Mouse (Mus musculus) left cerebral cortex, postnatal 36 days (tissue): ENCODE data around the gene Lrp8. TPM values are rescaled to one million over a fixed set of nuclear protein-coding genes. Genes with fewer than 3 reads are reported as not detected.

Source experiments
- DNase-seq, 2 experiments: peaks; one replicate each; pipeline ENCODE4 v3.0.0; 2021 to 2022; ENCODE audit warnings: low spot score in 2 of 2, mixed read lengths in 1 of 2
- intact Hi-C: fragments of 180-260 bp; cut with DNase I; formaldehyde crosslinking; loops from one replicate; pipeline ENCODE4 v1.15.1; 2025
- total RNA-seq, 2 experiments: library from RNA; stranded (reverse); gene quantifications; 2 replicates each; pipeline ENCODE4 v1.2.3; 2021

Lrp8 gene
- total RNA-seq, 2 experiments from 2014 or later = 74.7 to 112 TPM

DNA sequence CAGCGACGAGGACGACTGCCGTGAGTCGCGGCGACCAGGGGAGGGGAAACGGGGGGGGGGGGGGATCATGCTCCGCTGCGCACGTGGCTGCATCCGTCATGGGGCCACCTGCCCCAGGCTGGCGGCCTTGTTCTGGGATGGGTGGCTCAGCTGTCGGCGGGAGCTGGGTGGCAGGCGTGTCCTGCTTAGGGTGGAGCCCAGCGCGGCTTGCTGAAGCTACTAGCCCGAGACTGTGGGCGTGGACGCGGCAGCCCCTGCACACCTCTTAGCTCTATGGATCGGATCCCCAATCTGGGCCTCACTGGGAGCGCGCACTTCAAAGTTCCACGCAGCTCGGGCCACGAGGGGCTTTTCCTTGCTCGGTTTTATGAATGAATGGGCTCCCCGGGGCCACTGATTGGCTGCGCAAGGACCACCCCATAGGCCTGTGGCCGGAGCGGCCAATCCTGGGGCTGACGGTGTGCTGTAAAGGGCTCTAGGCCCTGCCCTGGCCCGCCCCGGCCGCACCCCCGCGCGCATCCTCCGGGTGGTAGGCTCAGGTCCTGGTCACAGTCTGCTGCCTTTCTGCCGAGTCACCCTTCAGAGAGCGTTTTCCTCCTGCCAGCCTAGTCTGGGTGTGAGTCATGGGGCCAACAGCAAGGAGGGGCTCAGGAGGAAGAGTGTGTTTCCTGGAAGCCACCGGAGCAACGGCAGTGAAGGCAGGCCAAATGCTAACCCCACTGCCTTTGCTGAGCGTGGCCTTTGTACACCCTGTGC is 1.5 kb downstream of the Lrp8 start:
- intact Hi-C loops = loop anchor here (2.0 to 5.0 kb wide), 3 partner anchors 19 to 66 kb away; no protein-coding TSS in a partner anchor
- peak; percentile 69 to 77 for DNase-seq

DNA sequence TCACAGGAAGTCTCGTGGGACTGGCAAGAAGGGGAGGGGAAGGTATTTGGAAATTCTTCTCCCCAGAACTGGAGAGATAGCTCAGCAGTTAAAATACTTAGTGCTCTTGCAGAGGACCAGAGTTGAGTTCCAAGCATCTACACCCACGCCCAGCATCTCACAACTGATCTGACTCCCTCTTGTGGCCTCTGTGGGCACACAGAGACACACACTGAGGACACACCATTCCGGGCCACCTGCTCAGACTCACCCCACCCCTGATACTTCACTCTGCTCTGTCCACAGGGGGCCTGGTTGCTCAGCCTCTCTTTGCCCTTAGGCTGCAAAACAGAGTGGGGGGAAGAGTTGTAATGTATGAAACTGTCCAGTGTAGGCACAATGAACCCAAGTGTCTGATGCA is 3.4 kb downstream of the Lrp8 start:
- intact Hi-C loops = no loop called here

DNA sequence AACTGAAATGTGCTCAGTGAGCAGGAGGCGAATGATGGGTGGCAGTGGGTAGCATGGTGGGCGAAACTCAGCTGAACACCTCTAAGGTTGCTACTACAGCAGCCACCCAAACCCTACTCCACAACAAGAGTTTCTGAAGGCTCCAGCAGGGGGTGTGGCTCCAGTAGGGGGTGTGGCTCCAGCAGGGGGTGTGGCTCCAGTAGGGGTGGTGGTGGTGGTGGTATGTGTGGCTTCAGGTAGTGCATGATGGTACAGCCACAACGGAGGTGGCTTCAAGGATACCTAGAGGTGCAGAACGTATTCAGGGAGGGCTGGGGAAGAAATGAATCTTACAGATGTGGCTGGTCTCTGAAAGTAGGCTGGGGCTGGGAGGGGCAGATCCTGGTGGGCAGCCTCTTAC is 5.7 kb downstream of the Lrp8 start:
- intact Hi-C loops = no loop called here
- no peak for DNase-seq

More for the DNA sequence above, 3.4 kb downstream of the Lrp8 start:
- DNase-seq = no peak

DNA sequence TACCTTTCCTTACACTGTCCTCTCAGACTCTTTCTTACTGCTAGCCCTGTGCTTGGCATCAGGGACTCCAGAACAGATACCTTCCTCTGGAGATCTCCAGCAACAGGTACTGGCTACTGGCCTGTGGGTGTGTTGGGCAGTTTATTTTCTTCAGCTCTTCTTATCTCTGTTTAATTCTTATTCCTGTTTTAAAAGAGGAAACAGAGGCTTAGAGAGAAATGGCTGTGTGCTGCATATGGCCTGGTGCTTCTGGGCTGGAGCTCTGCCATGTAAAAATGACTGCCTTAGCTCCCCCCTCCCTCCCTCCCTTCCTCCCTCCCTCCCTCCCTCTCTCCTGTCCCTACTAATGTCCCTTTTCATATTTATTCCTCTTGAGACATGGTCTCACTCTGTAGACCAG is 6.6 kb downstream of the Lrp8 start:
- no peak for DNase-seq
- intact Hi-C loops = no loop called here

- DNase-seq = no peak
- intact Hi-C loops = no loop called here
These were observed 8.9 kb downstream of the Lrp8 start for GRCm38 (mm10) chr4:107811006-107811405.

DNA sequence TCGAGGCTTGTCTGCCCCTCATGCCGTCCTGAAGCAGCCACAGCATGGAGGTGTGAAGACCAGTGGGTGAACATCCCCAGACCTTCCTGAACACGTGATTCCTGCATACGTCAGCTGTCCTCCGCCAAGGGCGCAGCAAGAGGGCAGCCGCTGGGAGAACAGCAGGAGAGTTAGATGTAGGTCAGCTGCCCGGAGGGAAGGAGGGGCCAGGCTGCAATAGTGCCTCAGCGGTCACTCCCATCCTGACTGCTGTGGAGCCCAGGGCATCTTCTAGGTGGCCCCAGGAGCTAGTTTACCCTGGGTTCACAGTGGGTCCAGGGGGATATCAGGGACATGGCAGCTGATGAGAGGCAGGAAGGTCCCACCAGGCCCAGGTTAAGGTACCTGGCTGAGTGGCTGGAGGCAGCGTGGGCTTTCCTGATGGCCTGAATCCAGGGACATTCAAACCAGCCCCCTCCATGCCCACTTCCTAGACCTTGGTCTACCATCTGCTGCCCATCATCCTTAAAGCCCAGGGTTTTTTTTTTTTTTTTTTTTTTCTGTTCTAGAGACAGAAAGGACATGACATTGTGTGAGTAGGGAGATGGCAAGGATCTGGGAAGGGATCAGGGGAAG is 9.8 kb downstream of the Lrp8 start:
- intact Hi-C loops = no loop called here

GRCm38 (mm10) chr4:107812336-107812735 is 10.3 kb downstream of the Lrp8 start:
- DNase-seq = no peak
- intact Hi-C loops = no loop called here

More for the DNA sequence above, 9.8 kb downstream of the Lrp8 start:
- DNase-seq = no peak

- peak; percentile 51 to 61 for DNase-seq
- intact Hi-C loops = no loop called here
These were observed 14.4 kb downstream of the Lrp8 start for GRCm38 (mm10) chr4:107816459-107816858.

DNA sequence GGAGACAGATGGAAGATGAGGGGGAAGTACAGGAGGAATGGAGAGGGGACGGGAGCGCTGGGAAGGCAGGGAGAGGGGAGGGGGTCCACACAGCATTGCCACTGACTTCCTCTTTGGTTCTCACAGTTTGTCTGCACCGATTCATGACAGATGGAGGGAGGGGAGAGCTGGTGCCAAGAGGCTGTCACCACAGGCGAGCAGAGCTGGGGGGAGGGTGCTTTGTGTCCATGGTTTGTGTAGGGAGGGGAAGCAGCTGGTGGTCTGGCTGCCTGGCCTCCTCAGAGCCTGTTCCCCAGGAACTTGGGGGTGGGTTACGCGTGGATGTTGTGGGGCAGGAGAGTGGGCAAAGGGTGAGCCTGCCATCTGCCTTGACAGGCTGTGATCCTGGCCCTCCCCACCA is 15.4 kb downstream of the Lrp8 start:
- no peak for DNase-seq

DNA sequence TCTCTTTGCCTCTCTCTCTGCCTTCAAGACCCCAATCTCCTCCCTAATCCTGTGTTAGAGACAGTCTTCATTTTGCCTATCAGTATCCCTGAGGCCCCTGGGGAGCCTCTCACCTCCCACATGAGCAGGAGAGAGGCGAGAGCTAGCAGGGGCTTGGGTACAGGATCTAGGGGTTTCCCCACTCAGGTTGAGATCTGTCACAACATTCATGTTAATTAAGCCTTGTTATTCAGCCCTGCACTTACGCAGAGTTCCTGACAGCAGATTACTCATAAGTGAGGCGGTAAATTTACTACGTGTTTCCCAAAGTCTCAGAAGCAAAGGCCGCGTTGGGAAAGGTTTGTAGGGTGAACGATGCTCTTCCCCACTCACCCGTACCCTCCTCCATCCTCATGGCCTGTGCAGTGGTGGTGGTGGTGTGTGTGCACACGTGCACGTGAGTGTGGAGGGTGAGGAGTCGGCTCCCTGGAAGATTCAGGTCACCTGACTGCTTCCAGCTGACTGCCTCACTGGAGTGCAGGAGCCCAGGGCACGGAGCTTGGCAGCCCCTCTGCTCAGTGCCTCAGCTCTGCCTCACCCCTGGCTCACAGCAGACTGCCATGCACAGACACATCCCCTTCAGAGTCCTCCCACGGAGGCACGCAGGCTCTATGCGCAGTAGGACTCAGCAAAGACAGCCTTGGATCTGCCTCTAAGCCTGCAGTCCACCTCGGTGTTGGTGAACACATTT is 18.1 kb downstream of the Lrp8 start:
- peak in 1 of 2 experiments; percentile 52 for DNase-seq
- intact Hi-C loops = no loop called here

More for the DNA sequence above, 15.4 kb downstream of the Lrp8 start:
- intact Hi-C loops = no loop called here

GRCm38 (mm10) chr4:107820856-107821619 is 19.0 kb downstream of the Lrp8 start:
- intact Hi-C loops = no loop called here
- DNase-seq = no peak

DNA sequence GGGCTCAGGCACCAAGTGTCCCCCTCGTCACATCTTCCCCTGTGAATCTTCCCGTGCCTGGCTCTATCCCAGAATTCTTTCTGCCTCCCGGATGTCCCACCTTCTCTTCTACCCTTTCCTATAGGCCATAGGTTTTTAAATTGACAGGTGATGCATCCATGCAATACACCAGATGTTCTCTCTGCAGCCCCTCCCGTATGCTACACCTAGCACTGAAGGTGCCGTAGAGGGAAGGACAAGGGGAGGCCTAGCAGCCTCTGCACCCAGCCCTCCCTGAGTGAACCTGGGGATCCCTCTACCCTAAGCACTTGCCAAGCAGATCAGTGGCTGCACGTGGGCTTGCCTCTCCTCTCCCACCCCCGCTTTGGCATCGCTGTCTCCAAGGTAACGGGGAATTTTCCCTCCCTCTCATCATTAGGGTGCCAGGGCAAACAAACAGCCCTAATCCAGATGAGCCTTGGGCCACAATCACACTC is 20.9 kb downstream of the Lrp8 start:
- DNase-seq = no peak
- intact Hi-C loops = loop anchor here (2.0 kb wide), 1 partner anchor 20 kb away; the partner anchor contains the start of gene Lrp8

GRCm38 (mm10) chr4:107823511-107823910 is 21.4 kb downstream of the Lrp8 start:
- DNase-seq = no peak
- intact Hi-C loops = loop anchor here (2.0 kb wide), 1 partner anchor 21 kb away; the partner anchor contains the start of gene Lrp8

DNA sequence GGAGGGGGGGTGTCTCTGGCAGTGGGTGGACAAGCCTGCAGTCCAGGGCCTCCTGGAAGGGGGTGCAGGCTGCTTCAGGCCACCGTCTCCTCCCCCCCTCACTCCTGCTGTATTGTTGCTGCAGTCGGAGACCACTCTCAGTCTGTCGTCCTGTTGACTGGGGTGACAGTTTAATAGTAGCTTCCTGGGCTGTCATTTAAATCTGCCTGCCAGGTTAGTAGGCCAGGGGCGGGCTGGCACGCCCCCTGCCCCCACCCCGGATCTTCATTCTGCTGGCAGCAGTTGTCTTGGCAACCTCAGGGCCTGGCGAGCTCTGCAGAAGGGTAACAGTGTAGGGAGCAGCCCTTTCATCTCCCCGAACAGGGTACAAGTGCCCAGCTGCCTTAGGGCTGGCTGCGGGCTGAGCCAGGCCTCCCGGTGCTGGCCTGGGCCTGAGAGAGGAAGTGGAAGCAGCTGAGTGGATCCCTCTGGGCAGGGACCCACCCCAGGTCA is 26.7 kb downstream of the Lrp8 start:
- DNase-seq = no peak
- intact Hi-C loops = no loop called here

DNA sequence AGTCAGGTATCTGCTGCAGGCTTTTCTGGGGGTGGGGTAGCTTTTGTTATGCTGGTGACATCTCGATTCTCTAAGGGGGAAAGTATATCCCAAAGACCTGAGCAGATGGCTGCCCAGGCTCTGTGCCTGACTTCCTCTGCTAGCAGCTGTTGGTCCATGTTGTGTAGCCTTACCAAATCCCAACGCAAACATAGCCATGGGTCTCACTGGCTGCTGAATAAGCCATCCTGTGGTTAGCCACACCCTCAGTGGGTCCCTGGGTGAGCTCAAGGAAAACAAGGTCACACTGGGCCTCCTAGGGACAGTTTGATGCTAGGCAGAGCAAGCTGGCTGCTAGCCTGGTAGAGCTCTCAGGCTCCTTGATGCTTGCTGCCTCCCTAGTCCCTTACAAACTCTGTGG is 27.6 kb downstream of the Lrp8 start:
- intact Hi-C loops = no loop called here
- no peak for DNase-seq

DNA sequence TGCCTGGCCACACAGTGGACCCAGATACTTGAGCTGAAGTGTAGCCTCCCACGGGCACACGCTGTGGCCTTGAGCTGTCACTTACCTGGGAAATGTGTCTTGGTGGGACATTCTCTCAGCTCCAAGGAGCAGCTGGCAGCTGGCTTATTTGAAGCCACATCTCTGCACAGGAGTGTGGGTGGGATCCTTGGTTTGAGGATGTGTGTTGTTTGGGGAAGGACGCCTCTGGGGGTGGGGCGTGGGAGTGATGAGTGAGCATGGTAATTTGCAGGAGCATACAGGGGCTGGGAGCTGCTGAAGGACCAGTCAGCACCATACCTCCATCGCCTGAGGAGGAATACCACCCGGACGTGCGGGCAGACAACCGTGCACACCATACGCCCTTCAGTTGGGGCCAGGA is 28.1 kb downstream of the Lrp8 start:
- intact Hi-C loops = no loop called here
- DNase-seq = peak; percentile 39 to 61

GRCm38 (mm10) chr4:107830821-107831221 is 28.8 kb downstream of the Lrp8 start:
- intact Hi-C loops = no loop called here
- DNase-seq = no peak

- intact Hi-C loops = no loop called here
- no peak for DNase-seq
These were observed 29.6 kb downstream of the Lrp8 start for GRCm38 (mm10) chr4:107831678-107832077.

DNA sequence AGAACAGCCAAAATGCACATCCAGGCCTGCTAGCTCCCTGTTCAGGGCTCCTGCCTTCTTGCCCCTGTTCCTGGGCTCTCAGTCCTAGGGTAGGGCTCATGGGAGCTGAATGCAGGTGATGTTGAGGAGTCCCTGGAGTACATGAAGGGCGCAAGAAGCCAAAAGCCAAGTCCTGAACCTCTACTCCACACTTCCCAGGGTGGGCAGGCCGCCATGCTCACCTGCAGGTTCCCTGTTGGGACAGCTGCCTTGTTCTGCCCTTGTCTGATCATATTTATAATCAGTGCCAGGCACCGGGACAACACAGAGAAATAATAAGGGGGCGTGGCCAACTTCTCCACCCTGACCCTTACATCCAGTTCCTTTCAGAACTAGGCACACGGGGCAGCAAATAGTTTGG is 31.5 kb downstream of the Lrp8 start:
- DNase-seq = no peak
- intact Hi-C loops = no loop called here
